Mouse (Mus musculus) midbrain, embryonic 11.5 days (tissue): Measurements from ENCODE around the gene Fbxw8. TPM values are rescaled to one million over a fixed set of nuclear protein-coding genes. Genes with fewer than 3 reads are reported as not detected.

Source experiments
- ATAC-seq: fragments of 200-750 bp; cut with Nextera tagmentation; 2 replicates; pipeline ENCODE4 v1.8.0; 2017; ENCODE audit warnings: moderate TSS enrichment, moderate library complexity; ENCODE audit not compliant: low FRiP score
- DNase-seq: peaks from one replicate; pipeline ENCODE4 v3.0.0; 2015; ENCODE audit warnings: low spot score; ENCODE audit errors: missing footprints
- H3K27ac ChIP-seq: fragments of 300-500 bp; sonication (generic); 2 replicates; pipeline ENCODE4 v1.5.1; 2014; ENCODE audit warnings: low read depth, low read length
- H3K27me3 ChIP-seq: fragments of 300-500 bp; sonication (generic); 2 replicates; pipeline ENCODE4 v1.6.1; 2014; ENCODE audit warnings: mild to moderate bottlenecking, low read length, moderate library complexity, mixed read lengths; ENCODE audit not compliant: control insufficient read depth, insufficient read depth
- H3K36me3 ChIP-seq: fragments of 300-500 bp; sonication (generic); 2 replicates; pipeline ENCODE4 v1.6.1; 2014; ENCODE audit warnings: mild to moderate bottlenecking, low read length, moderate library complexity, mixed read lengths; ENCODE audit not compliant: control insufficient read depth, insufficient read depth
- H3K4me1 ChIP-seq: fragments of 300-500 bp; sonication (generic); 2 replicates; pipeline ENCODE4 v1.6.1; 2014; ENCODE audit warnings: low read length; ENCODE audit not compliant: control insufficient read depth, insufficient read depth
- H3K4me2 ChIP-seq: fragments of 300-500 bp; sonication (generic); 2 replicates; pipeline ENCODE4 v1.6.1; 2014; ENCODE audit warnings: mild to moderate bottlenecking, moderate library complexity
- H3K4me3 ChIP-seq: fragments of 300-500 bp; sonication (generic); 2 replicates; pipeline ENCODE4 v1.5.1; 2014; ENCODE audit warnings: low read depth, low read length
- H3K9ac ChIP-seq: fragments of 300-500 bp; sonication (generic); 2 replicates; pipeline ENCODE4 v1.6.1; 2014; ENCODE audit warnings: low read length
- H3K9me3 ChIP-seq: fragments of 300-500 bp; sonication (generic); 2 replicates; pipeline ENCODE4 v1.6.1; 2016; ENCODE audit warnings: low read length; ENCODE audit not compliant: control insufficient read depth
- WGBS: fragments of 180-500 bp; shearing (Covaris S2); extraction: QIAGEN DNeasy Blood & Tissue Kit; methylation state at CpG from one replicate; pipeline ENCODE4 v1.1.7; 2014; 5-methylcytosine and 5-hydroxymethylcytosine counted together
- polyA plus RNA-seq: library from polyadenylated mRNA; unstranded; fragments of >200 nt; fragmentation: Nextera tagmentation; extraction: Ambion mirVana; gene quantifications from 2 replicates; pipeline ENCODE4 v1.2.1, GENCODE M21; 2014

The Fbxw8 gene
- polyA plus RNA-seq, 1 experiment from 2014 or later, result 21.1 TPM

DNA sequence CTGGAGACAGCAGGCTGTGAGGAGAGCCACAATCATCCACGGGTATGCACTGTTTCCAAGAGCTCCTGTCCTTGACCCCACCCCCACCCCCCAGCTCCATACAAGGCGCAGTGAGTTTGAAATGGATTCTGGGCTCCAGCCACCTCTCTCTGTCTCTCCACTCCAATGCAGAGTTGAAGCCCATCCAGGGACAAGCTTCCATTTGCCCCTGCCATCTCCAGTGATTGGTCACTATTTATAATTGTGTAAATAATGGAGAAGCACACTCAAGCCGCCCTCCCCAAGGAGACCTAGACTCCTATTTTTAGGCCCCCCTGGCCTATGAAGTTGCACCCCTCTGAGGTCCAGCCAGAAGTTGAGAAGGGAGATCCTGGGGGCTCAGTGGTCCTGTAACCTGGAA, 132.2 kb downstream of the Fbxw8 start:
- Histone ChIP-seq H3K4me2 (no peak overlapping the region), H3K4me1 (peaks cover 12% of the 10 kb centered on the region), H3K27ac (no peak overlapping the region), H3K9ac (no peak overlapping the region), H3K27me3 (peaks cover 27% of the 10 kb centered on the region), H3K4me3 (no peak overlapping the region), H3K9me3 (no peaks in the 10 kb centered on the region), H3K36me3 (no peaks in the 10 kb centered on the region)
- WGBS, result 86% methylated on average over 3 of the region's 3 CpGs
- no peak for ATAC-seq
- no peak for DNase-seq

- 72% methylated on average over 11 of the region's 11 CpGs for WGBS
- ATAC-seq, result no peak
- Histone ChIP-seq H3K36me3 (no peaks in the 10 kb centered on the region), H3K9ac (no peak overlapping the region), H3K9me3 (no peaks in the 10 kb centered on the region), H3K27me3 (no peaks in the 10 kb centered on the region), H3K27ac (no peak overlapping the region), H3K4me2 (no peak overlapping the region), H3K4me3 (no peak overlapping the region), H3K4me1 (no peaks in the 10 kb centered on the region)
- DNase-seq, result no peak
Observed at GRCm38 (mm10) chr5:118019905-118020304, 135.4 kb downstream of the Fbxw8 start.

DNA sequence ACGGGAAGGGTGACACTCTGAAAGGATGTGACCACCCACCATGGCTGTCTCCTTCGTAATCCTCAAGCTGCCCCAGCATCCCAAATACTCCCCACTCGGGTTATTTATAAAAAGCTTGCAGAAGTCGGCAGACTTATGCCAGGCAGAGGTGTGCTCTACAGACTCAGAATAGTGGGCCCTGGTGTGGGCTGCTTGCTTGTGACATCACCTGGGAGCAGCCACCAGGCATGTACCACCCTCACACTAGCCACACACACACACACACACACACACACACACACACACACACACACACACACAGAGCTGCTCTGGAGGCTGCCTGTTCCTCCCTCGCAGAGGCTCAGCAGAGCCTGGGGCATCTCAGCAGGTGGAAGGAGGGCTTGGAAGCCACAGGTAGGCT, 137.7 kb downstream of the Fbxw8 start:
- H3K4me2 ChIP-seq, result no peak overlapping the region
- WGBS, result 62% methylated on average over 5 of the region's 5 CpGs

DNA sequence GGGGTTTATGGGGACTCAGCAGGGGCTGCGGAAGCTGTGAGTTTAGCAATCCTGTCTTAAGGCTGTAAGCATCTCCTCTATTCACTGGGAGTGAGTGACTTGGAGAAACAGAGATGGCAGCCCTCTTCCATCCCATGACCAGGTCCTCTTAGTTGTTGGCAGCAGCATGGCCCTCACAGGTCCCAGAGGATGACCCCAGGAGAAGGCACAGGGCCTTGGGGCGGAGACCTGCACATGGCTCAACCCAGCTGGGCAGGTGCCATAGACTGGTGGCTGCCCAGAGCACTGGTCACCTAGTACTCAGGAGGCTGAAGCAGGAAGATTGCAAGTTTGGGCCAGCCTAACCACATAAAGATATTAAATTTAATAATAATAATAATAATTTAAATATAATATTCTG, 139.6 kb downstream of the Fbxw8 start:
- ATAC-seq (no peak), DNase-seq (no peak)
- Histone ChIP-seq H3K27ac (no peak overlapping the region), H3K9ac (no peak overlapping the region), H3K4me3 (no peak overlapping the region), H3K36me3 (no peaks in the 10 kb centered on the region), H3K9me3 (no peaks in the 10 kb centered on the region), H3K27me3 (no peaks in the 10 kb centered on the region), H3K4me1 (no peaks in the 10 kb centered on the region), H3K4me2 (no peak overlapping the region)
- 93% methylated on average over 2 of the region's 2 CpGs for WGBS

More for the DNA sequence above, 137.7 kb downstream of the Fbxw8 start:
- no peak overlapping the region for H3K4me3 ChIP-seq
- H3K27ac ChIP-seq, result no peak overlapping the region
- H3K9me3 ChIP-seq, result no peaks in the 10 kb centered on the region
- DNase-seq (peak; percentile 71), ATAC-seq (no peak)
- H3K4me1 ChIP-seq, result no peaks in the 10 kb centered on the region
- H3K9ac ChIP-seq, result no peak overlapping the region
- no peaks in the 10 kb centered on the region for H3K36me3 ChIP-seq
- no peaks in the 10 kb centered on the region for H3K27me3 ChIP-seq

- Histone ChIP-seq H3K4me1 (no peaks in the 10 kb centered on the region), H3K9me3 (no peaks in the 10 kb centered on the region), H3K36me3 (no peaks in the 10 kb centered on the region; the same call in 1 of the 2 replicates), H3K27me3 (no peaks in the 10 kb centered on the region), H3K9ac (no peak overlapping the region), H3K27ac (no peak overlapping the region), H3K4me3 (no peak overlapping the region), H3K4me2 (no peak overlapping the region)
- ATAC-seq (no peak), DNase-seq (no peak)
- 24% methylated on average over 12 of the region's 12 CpGs for WGBS
Observed at GRCm38 (mm10) chr5:118015028-118015427, 140.2 kb downstream of the Fbxw8 start.

Other genes with a start within 250 kb of the Fbxw8 start
- gene Fbxo21, start 178.7 kb downstream of the Fbxw8 start, polyA plus RNA-seq, result 90.9 and 93.4 TPM in 2 replicates
- gene Tesc, start 127.7 kb downstream of the Fbxw8 start, polyA plus RNA-seq, result 0.69 and 1.2 TPM in 2 replicates
- gene Hrk, start 9.2 kb upstream of the Fbxw8 start, polyA plus RNA-seq, result 0.08 and 0.18 TPM in 2 replicates
- 4.3 and 5.8 TPM in 2 replicates for gene Rnft2, start 89.7 kb upstream of the Fbxw8 start, polyA plus RNA-seq
- 10.3 and 11.1 TPM in 2 replicates for gene 2410131K14Rik, start 89.8 kb upstream of the Fbxw8 start, polyA plus RNA-seq